Mouse (Mus musculus) testis, adult 2 months (tissue): ENCODE measurements around the gene Spaca7.

Source experiments
- CTCF ChIP-seq: fragments of 200-500 bp; IDR thresholded peaks from 2 replicates; pipeline ENCODE4 v1.5.1; 2012; ENCODE audit warnings: low read depth, mild to moderate bottlenecking, inconsistent platforms, low read length, moderate library complexity; ENCODE audit not compliant: control insufficient read depth, insufficient read depth, insufficient replicate concordance
- POLR2A ChIP-seq: fragments of 200-500 bp; IDR thresholded peaks from 2 replicates; pipeline ENCODE4 v1.6.1; 2012; ENCODE audit warnings: low read depth, mild to moderate bottlenecking, inconsistent platforms, low read length, moderate library complexity; ENCODE audit not compliant: control insufficient read depth

DNA sequence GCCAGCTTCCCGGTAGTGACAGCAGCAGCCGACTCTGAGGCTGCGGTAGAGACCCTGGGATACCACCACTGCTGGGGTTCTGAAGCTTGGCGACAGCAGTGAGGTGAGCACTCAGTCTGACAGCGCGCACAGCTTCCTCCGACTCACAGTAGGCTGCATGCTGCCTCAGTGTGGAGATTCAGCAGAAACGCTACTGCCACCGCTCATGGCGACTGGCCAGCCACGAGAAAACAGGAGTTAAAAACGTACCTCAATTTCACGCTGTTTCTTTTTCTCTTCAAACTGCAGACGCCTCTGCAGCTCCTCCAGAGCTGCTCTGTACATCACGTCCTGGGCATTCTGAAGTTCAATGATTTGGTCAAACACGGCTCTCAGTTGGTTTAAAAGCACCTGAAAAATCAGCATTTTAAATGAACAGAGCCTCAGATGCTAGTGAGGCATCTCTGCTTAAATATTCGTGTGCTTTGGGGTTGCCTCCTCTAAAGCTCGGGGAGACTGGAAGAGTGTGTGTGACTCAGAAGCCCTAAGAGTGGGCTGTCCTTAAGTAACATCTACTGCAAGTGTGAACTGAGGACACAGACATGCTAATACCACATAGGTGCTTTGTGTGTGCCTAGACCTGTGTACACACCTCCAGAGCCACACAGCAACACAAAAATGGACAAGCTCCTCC, 48.9 kb downstream of the Spaca7 start:
- TF ChIP-seq CTCF (no peak), POLR2A (no peak)
